Mouse (Mus musculus): ENCODE results near the gene Slc25a38. TPM values are rescaled to one million over a fixed set of nuclear protein-coding genes. Genes with fewer than 3 reads are reported as not detected.
A peak's percentile ranks its signal among the peaks of the same experiment; 100 is the strongest.

Slc25a38 gene
- total RNA-seq (2022): 10 to 100 TPM; 20.0 to 23.2 (median 21.8) TPM

DNA sequence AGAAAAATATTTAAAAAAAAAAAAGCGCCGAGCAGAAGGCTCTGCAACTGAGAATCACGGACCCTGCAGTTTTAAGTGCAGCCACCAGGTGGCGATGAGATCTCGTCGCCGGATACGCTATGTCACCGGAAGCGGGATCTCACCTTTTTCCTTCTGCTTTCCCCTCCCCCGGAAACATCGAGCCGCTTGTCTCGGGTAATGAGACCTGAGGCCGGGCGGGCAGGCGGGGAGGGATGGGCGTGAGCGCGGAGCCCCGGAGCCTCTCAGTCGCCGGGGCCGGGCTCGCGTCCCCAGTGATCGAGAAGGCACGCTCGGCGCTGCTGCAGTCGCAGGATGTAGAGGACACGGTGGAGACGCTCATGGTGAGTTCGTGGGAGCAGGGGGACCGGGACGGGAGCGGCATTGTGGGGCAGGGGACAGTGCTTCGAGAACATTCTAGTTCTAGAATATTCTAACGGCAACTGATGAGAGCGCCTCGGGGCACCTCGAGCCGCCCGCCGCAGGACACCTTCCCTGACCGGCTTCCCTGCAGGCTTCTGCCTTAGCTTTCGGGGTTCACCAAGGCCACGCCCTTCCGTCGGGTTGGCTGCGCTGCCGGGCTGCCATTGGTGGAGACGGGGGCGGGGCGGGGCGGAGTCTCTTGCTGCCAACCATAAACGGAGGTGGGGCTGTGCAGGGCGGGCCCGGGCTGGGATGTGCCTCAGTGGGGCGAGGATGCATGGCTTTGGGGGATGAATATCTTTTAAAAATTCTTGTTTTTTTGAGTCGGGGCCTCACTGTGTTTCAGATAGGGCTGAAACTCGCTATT, at the start of gene Slc25a38:
Gene Slc25a38, plus strand, starts transcription at position 164 of the 808 bp plus-strand sequence.
- DNase-seq (ENCODE audit: low spot score): peak; percentile 94

DNA sequence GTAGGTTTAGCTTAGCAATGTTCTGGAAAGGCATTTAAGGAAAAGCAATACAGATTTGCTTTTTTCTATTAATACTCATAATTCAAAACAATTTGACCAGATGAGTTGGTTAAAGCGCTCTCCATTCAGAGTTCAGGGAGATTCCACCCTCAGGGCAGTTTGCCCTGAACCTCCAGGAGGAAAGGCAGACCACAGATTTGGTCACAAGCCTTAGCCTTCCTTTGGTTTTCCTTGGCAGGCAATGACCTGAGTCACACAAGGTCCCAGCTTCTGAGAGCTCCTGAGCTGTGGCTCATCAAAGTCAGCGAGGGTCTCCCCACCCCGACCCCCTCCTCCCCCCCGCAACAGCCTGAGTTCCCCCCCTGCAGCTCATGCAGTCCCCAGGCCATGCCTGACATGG, 45.9 kb upstream of the Slc25a38 start:
- no peak for DNase-seq (ENCODE audit: low spot score)

DNA sequence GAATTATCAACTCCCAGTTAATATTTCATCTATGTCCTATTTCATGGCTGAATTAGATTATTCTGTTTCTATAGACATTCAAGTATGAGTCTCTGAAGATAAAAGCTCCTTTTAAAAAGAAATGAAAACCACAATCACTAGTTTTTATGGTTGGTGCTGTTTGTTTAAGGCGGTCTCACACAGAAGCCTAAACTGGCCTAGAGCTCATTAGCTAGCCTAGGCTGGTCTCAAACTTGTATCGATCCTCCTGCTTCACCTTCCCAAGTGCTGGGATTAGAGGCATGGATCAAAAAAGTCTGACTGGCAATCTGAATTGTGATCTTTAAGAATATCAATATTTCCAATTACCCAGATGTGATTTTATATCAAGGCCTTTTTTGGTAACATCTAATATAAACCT, 42.6 kb upstream of the Slc25a38 start:
- no peak for DNase-seq (ENCODE audit: low spot score)

DNA sequence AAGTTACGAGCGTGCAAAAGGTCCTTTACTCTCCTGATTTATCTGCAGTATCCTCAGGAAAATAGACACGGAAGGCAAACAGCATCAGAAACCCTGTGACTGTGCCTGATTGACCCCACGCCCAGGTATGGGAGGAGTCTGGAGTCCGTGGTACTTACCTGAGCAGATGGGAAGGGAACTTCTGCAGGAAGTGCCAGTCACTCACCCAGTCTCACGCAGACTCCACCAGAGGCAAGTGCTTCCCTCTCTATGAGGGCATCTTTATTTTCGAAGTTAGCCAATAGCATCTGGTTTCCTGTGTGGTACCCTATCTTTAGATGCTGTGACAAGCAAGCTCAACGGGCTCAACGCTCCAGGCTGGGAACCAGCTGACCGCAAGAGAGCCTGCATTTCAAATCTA, 42.1 kb upstream of the Slc25a38 start:
- no peak for DNase-seq (ENCODE audit: low spot score)

DNA sequence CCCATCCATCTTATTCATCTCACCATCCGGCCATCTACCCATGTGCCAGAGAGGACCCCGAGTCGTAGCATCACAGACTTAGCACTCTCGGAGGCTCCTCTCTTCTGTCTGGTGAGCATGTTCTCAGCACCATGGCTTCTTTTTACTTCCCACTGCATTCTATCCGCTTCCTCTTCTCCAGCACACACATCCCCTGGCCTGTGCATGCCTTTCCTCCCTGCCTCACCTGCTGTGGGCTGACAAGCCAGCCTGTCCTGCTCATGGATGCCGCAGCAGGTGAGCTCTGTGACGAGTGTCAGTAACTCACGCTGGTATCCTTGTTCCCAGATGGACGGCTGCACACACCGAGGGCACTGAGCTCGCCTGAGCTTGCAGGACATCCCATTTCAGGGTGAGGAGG, 40.4 kb upstream of the Slc25a38 start, which contains the start of gene Cx3cr1:
Gene Cx3cr1, minus strand, starts transcription at position 101 of the 400 bp plus-strand sequence.
- no peak for DNase-seq (ENCODE audit: low spot score)

DNA sequence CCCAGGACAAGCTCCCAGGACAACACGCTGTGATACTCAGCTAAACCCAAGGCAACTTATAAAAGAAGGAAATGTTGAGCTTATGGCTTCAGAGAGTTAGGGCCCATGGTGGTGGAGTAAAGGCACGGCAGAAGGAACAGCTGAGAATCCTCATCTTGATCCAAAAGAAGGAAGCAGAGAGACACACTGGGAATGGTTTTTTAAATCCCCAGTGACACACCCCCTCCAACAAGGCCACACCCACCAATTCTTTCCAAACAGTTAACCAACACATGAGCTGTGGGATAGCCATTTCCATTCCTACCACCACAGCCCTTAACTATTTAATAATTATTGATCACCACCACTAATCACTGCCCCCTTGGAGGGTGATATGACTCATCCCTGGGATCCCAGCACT, 38.9 kb upstream of the Slc25a38 start:
- peak; percentile 32 for DNase-seq (ENCODE audit: low spot score)

DNA sequence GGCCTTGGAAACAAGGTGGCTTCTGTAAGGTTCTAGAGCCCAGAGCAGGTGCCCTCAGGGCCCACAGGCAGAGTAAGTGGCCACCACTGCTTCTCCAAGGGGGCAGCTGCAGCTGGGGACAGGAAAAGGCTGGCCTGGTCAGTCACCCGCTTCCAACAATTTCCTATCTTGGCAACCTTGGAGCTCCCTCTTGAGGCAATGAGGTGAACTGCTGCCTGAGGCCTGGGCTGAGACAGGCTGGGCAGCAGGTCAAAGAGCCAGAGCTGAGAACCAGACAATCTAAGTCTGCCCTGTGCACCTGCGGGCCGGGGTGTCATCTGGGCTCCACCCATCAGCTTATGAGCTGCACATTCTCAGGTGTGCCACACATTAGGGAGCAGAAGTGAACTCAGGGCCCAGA, 37.0 kb upstream of the Slc25a38 start:
- DNase-seq (ENCODE audit: low spot score): peak; percentile 90

DNA sequence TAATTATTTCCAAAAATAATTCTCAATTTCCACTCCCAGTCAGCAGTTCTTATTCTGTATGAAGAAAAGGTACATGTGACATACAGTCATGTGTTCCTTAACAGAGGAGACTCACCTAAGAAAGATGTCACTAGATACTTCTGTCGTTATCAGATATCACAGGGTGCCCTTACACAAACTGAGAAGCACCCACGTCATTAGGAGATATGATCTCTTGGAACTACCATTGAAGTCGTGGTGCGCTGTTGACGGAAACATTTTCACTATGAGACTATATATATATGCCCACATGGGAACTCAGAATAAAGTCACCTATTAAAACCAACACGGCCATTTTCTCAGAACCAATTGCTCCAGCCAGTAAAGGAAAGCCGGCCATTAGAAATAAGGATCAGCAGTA, 35.7 kb upstream of the Slc25a38 start:
- no peak for DNase-seq (ENCODE audit: low spot score)

DNA sequence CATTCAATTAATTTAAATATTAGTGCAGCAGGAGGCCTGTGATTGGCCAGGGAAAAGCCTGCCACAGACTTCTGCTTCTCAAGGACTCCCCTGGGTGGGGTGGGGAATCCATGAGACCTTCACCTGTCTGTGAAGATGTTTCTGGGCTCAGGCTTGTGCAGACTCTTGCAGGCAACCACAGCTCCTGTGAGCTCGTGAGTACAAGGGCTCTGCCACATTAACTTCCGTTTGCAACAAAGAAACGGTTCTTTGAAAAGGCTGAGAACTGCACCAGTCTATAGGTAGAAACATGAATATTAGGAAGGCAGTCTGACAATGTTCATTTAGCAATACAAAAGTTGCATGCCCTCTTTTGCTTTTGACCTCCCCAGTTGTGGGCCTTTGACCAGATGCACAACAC, 31.9 kb upstream of the Slc25a38 start:
- DNase-seq (ENCODE audit: low spot score): no peak

DNA sequence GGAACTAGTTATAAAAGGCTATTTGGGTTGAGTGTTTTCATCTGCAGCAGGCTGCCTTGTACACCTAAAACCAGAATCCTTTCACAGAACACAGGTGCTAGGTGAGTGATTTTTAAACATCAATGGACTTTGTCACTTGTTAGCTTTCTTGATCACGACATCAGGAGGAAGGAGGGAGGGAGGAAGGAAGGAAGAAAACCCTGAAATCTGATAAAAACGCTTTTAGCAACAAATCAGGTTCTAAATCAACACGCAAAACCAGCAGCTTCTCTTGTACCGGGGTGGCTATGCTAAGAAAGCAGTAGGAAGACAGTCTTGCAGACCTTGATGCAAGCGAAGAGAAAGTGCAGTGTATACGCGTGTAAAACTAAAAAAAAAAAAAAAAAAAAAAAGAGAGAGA, 30.3 kb upstream of the Slc25a38 start:
- no peak for DNase-seq (ENCODE audit: low spot score)

DNA sequence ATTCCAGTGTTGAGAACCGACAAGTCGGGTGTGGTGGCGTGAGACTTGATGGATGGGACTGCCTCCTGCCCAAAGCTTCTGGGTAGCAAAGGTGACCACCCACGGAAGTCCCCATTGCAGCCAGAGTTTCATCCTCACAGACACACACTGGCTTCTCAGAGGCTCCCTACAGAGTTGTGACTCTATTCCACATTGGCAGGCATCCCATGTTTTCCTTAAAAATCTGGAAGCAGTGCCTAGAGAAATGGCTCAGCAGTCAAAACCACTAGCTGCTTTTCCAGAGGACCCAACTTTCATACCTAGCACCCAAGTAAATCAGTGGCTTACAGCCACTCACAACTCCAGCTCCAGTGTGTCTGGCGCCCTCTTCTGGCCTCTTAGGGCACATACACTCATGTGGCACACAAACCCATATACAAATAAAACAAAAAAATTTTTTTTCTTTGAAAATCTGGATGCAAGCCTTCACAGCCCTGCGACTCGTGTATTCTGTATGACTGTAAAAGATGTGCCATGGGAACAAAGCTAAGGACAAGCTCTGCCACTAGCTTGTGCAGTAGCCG, 29.5 kb upstream of the Slc25a38 start:
- DNase-seq (ENCODE audit: low spot score): no peak

DNA sequence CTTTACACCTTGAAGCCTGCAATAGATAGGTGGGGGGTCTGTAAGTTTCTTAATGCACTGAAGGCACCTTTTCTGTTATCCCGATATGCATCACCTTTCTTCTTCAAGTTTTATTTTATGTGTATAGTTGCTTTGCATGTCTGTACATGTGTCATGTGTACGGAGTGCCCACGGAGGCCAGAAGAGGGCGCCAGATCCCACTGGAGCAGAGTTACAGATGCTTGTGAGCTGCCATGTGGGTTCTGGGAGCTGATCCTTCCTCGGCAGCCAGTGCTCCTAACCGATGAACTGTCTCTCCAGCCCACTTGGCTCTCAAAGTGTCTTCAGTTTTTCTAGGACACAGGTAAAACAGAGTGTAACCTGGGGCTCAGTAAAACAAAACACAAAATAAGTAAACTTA, 28.9 kb upstream of the Slc25a38 start:
- DNase-seq (ENCODE audit: low spot score): no peak

DNA sequence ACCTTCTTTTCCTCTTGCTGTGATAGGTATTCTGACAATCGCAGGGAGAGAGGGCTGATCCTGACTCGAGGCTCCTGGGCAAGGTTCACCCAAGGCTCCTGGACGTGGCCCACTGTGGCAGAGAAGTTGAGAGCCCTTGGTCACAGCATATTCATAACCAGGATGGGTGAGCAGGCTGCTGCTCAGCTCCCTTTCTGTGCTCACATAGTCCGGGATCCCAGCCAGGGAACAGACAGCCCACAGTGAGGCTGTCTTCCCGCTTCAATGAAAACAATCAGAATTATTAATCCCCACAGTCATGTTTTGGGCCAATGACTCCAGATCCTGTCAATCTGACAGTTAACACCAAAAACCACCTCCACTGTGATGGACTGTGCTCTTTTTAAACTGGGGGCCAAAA, 28.2 kb upstream of the Slc25a38 start:
- DNase-seq (ENCODE audit: low spot score): no peak

DNA sequence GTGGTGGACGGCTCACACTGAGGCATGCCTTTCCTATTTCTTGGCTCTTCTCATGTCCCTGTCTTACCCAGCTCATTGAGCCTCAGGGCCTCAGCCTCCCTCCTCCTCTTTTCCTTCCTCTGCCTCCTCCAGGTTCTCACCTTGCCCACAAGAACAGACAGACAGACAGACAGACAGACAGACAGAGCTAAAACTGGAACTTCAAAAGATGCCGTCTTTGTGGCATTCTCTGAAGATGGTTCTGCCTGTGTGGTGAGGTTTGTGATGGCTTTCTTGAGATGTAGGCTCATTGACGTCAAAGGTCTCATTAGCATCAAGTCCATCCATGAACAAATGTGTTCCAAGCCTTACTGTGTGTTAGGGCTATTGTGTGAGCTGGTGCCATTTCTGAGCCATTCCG, 27.5 kb upstream of the Slc25a38 start:
- no peak for DNase-seq (ENCODE audit: low spot score)

DNA sequence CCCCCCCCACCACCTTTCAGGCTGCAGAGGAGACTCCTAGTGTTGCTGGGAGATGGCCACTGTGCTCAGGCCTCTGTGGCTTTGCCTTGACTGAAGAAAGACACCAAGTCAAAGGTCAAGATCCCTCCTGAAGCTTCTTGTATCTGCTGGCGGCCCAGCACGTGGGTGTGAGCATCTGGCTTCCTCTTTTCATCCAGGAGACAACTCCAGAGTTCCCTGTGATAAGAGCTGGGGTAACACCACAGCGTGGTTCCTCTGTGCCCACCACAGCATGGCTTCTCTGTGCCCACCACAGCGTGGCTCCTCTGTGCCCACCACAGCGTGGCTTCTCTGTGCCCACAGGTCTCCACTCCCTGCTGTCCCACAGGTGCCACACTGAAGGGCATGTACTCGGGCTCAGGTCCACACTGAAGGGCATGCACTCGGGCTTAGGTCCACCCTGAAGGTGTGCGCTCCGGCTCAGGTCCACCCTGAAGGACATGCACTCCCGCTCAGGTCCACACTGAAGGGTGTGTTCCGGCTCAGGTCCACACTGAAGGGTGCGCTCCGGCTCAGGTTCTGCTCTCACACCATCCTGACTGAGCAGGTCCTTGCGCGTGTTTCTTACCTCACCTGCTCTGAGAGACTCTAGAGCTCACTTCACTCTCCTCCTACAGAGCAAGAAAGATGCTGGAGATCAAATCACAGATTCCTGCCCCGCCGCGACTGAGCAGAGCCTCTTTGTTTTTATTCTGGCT, 26.8 kb upstream of the Slc25a38 start:
- DNase-seq (ENCODE audit: low spot score): no peak

DNA sequence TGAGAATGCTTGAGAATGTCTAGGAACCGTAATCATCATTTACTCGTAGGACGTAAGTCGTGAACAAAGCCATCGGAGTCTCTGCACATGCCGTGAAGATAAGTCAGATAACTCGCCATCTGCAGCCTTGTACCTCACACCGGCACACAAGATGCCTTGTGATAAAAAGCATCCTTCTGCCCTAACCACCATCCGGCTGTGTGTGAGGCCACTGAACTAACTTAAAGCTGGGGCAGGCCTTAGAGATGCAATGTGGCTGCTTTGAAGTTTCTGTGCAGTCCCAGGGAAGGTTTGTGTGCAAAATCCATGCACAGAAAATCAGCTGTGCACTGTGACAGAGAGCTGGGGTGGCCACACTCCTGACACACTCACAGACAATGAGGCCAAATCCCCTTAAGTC, 25.8 kb upstream of the Slc25a38 start:
- DNase-seq (ENCODE audit: low spot score): no peak

DNA sequence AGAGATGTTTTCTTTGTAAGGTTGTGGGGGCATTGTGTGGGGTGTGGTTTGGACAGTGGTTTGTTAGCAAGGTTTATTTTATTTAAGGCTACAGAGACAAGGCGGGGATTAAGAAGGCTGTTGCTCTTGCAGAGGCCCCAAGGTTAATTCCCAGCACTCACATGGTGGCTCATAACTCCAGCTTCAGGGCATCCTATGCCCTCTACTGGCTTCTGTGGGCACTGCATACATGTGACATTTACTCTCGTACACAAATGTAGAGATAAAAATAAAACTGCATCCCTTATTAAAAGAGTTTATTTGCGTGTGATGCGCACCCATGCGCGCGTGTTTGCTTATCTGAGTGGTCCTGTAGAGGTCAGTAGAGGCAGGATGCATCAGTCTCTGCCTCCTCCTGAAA, 21.0 kb upstream of the Slc25a38 start:
- DNase-seq (ENCODE audit: low spot score): no peak

DNA sequence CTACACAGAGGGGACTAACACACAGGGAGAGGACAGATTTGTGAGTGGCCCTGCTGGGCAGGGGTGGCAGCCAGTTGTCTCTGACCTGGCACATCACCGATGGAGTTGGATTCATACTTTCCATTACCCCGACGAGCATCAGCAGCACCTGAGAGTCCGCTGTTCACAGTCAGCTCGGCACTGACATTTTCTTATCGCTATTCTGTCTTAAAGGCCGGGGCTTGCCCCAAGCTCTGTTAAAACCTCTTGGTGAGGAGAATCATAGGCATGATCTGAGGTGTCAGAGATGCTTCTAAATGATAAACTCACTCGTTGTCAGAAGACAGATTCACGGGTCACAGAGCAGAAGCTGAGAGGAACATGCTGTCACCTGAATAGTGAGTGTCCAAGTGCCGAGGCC, 19.1 kb upstream of the Slc25a38 start:
- no peak for DNase-seq (ENCODE audit: low spot score)

DNA sequence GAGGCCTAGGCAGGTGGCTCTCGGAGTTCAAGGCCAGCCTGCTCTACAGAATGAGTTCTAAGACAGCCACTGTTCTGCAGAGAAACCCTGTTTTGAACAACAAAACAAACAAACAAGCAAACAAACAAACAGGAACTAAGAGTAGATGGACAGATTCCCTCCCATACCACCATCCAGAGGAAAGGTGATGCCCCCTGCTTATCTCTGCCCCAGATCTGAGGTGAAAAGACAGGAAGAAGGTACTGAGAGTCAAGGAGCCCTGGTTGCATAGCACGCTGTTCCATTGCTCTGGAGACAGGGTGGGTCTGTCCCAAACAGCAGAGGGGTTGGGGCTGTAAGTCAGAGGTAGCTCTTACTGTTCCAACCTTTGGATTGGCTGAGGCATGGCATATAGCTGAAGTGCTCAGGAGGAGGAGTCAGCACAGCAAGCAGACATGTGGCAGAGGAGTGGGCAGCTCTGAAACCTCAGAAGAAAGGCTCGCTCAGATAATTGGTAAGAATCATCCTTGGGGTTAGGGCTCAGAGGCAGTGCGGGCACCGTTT, 18.4 kb upstream of the Slc25a38 start, which contains the start of gene Ccr8:
Gene Ccr8, plus strand, starts transcription at position 419 of the 543 bp plus-strand sequence.
- DNase-seq (ENCODE audit: low spot score): no peak

DNA sequence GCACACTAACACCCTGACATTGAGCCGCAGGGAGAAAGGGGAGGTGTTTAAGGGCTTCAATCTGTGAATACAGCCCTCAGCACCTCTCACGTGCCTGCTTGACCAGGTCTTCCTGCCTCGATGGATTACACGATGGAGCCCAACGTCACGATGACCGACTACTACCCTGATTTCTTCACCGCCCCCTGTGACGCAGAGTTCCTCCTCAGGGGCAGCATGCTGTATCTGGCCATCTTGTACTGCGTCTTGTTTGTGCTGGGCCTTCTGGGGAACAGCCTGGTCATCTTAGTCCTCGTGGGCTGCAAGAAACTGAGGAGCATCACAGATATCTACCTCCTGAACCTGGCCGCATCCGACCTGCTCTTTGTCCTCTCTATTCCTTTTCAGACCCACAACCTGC, 16.5 kb upstream of the Slc25a38 start:
- no peak for DNase-seq (ENCODE audit: low spot score)

DNA sequence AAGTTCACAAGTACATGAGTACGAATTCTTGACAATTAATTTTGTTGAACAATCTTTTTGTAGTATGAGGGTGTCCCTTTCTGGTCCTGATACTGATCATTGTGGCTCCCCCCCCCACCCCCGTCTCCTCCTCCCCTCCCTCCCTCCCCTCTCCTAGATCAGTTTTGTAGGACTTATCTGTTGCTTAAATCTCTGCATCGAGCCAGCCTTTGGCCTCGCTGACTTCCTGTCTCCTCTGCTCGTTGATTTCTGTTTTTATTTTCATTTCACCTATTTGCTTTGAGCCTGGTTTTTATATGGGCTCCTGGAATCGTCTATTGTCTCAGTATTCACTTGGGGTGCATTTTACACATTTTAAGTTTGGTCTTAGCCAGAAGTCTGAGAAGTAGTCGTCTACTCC, 14.3 kb upstream of the Slc25a38 start:
- DNase-seq (ENCODE audit: low spot score): no peak

DNA sequence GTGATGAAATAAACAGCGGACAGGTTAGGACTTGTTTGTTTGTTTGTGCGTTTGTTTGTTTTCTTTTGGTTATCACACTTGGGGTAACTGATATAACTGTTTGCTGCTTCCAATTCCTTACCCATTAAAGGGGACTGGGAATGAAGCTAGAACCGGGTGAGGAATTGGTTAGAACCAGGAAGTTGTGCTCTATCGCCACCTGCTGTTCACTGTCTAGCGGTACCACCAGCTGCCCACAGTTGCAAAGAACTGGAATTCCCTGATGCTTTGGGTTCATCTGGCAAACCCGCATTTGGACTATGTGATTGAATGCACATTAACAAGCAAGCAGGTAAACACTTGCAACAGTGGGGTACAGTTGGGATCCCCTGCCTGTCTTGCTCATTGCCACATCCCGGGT, 11.5 kb upstream of the Slc25a38 start:
- DNase-seq (ENCODE audit: low spot score): peak; percentile 65

All from heart, adult 8-10 months (tissue).